Mouse (Mus musculus): ENCODE measurements around the gene Slc50a1. TPM values are rescaled to one million over a fixed set of nuclear protein-coding genes. Genes with fewer than 3 reads are reported as not detected.

The Slc50a1 gene
- total and polyA plus RNA-seq, 3 experiments, result 22.5 to 45.9 TPM; not detected in 1

DNA sequence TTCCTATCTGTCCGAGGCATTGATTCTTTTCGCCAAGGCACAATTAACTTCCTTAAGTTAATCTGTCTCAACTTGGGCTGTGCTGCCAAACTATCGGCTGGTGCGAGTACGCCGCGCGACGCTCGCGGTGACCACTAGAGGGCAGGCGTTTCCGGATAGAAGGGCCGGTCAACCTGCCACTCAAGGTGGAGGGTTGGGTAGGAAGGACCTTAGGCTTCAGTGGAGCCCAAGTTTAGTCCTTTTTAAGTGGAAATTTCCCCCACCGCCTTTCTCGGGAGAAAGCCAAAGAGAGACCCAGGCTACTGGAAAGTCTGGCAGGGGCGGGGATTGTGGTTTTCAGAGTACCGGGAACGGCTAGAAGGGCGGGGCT lies 42.2 kb downstream of the Slc50a1 start:
- H3K9ac ChIP-seq (ENCODE audit: control insufficient read depth, low read depth, low read length, poor library complexity, severe bottlenecking), result peak overlapping the region; percentile 68
- peak overlapping the region; percentile 36; the same call in 1 of the 2 replicates for H3K27ac ChIP-seq (ENCODE audit: control insufficient read depth, low read depth, low read length)
- no peaks in the 10 kb centered on the region for H3K79me2 ChIP-seq (ENCODE audit: control insufficient read depth, insufficient read depth, low read length, poor library complexity)
- peak; percentile 93 for DNase-seq (ENCODE audit: low read depth, low spot score)
- no peaks in the 10 kb centered on the region for H3K9me3 ChIP-seq (replicated peaks; ENCODE audit: insufficient read depth, low read length)
- peaks cover 2 to 12% of the 10 kb centered on the region in 2 experiments; a peak in 3 of 4 replicates for H3K4me1 ChIP-seq (ENCODE audit: control insufficient read depth in 1 of 2, insufficient read depth in 2 of 2, low read length in 2 of 2)
- H3K27me3 ChIP-seq (ENCODE audit: control insufficient read depth in 1 of 2, insufficient read depth in 2 of 2, low read length in 2 of 2), result no peaks in the 10 kb centered on the region
- H3K4me3 ChIP-seq (ENCODE audit: control insufficient read depth in 1 of 2, insufficient read depth in 1 of 2, low read depth in 2 of 2, low read length in 2 of 2), result peak overlapping the region; percentile 65 to 83
- TF ChIP-seq POLR2A (IDR thresholded peaks at IDR 0.05; ENCODE audit: control insufficient read depth in 1 of 2, insufficient read depth in 1 of 2, low read depth in 1 of 2, low read length in 2 of 2, poor library complexity in 1 of 2) (peak in 1 of 2 experiments; percentile 35; a peak in 1 of 4 replicates), TCF12 (IDR thresholded peaks at IDR 0.05; ENCODE audit: low read depth, low read length) (peak; percentile 41), HCFC1 (IDR thresholded peaks at IDR 0.05; ENCODE audit: low read depth, low read length) (peak; percentile 73), POLR2AphosphoS5 (IDR thresholded peaks at IDR 0.05; ENCODE audit: borderline replicate concordance, low read depth, low read length) (no peak), BHLHE40 (IDR thresholded peaks at IDR 0.05; ENCODE audit: borderline replicate concordance, low read depth, low read length) (0 out of 2 replicates have a peak, but pooled peaks have one; percentile 35), RAD21 (IDR thresholded peaks at IDR 0.05; ENCODE audit: low read depth, low read length) (peak; percentile 60), USF1 (IDR thresholded peaks at IDR 0.05; ENCODE audit: low read depth, low read length) (no peak), JUND (IDR thresholded peaks at IDR 0.05; ENCODE audit: low read depth, low read length) (no peak), SMC3 (IDR thresholded peaks at IDR 0.05; ENCODE audit: low read depth, low read length) (peak; percentile 81), ZC3H11A (IDR thresholded peaks at IDR 0.05; ENCODE audit: low read depth, low read length) (0 out of 2 replicates have a peak, but pooled peaks have one; percentile 40), TBP (IDR thresholded peaks at IDR 0.05; ENCODE audit: low read depth, low read length) (no peak), SIN3A (IDR thresholded peaks at IDR 0.05; ENCODE audit: low read length) (peak; percentile 78; the same call in 1 of the 2 replicates), ETS1 (IDR thresholded peaks at IDR 0.05; ENCODE audit: low read depth, low read length) (peak; percentile 45; the same call in 1 of the 2 replicates), CTCF (IDR thresholded peaks at IDR 0.05 in 2 of 3, conservative IDR thresholded peaks at IDR 0.05 in 1 of 3; ENCODE audit: control insufficient read depth in 1 of 3, insufficient read depth in 1 of 3, low read depth in 2 of 3, low read length in 3 of 3, poor library complexity in 1 of 3, severe bottlenecking in 1 of 3) (peak; percentile 96 to 100 (median 99)), MAZ (IDR thresholded peaks at IDR 0.05; ENCODE audit: low read depth, low read length) (peak; percentile 86), MYC (IDR thresholded peaks at IDR 0.05; ENCODE audit: low read depth, low read length) (no peak; the same call in 1 of the 2 replicates), MXI1 (IDR thresholded peaks at IDR 0.05; ENCODE audit: low read depth, low read length) (peak; percentile 23; the same call in 1 of the 2 replicates), ELF1 (IDR thresholded peaks at IDR 0.05; ENCODE audit: low read depth, low read length) (peak; percentile 64; the same call in 1 of the 2 replicates), MEF2A (IDR thresholded peaks at IDR 0.05; ENCODE audit: extremely low read depth, insufficient replicate concordance, low read depth, low read length, poor library complexity, severe bottlenecking) (no peak)
- peaks cover 0 to 5% of the 10 kb centered on the region in 2 experiments; a peak in 2 of 4 replicates for H3K36me3 ChIP-seq (ENCODE audit: control insufficient read depth in 1 of 2, insufficient read depth in 2 of 2, low read length in 2 of 2)

Data from MEL (cell line).